Mouse (Mus musculus) liver, embryonic 16.5 days (tissue): Measurements from ENCODE around the gene Stk16. TPM values are rescaled to one million over a fixed set of nuclear protein-coding genes. Genes with fewer than 3 reads are reported as not detected.

Experiments
- ATAC-seq: fragments of 200-750 bp; cut with Nextera tagmentation; 2 replicates; pipeline ENCODE4 v1.8.0; 2017; ENCODE audit warnings: low read depth, mild to moderate bottlenecking, moderate number of reproducible peaks, moderate library complexity
- H3K27ac ChIP-seq: fragments of 300-500 bp; sonication (generic); 2 replicates; pipeline ENCODE4 v1.5.1; 2014; ENCODE audit warnings: mild to moderate bottlenecking, low read length
- H3K27me3 ChIP-seq: fragments of 300-500 bp; sonication (generic); 2 replicates; pipeline ENCODE4 v1.6.1; 2014; ENCODE audit warnings: low read depth, low read length, mixed read lengths; ENCODE audit not compliant: control insufficient read depth, insufficient read depth
- H3K36me3 ChIP-seq: fragments of 300-500 bp; sonication (generic); 2 replicates; pipeline ENCODE4 v1.6.1; 2014; ENCODE audit warnings: mild to moderate bottlenecking; ENCODE audit not compliant: control insufficient read depth, insufficient read depth
- H3K4me1 ChIP-seq: fragments of 300-500 bp; sonication (generic); 2 replicates; pipeline ENCODE4 v1.6.1; 2014; ENCODE audit warnings: low read depth, low read length, mixed read lengths; ENCODE audit not compliant: control insufficient read depth
- H3K4me2 ChIP-seq: fragments of 300-500 bp; sonication (generic); 2 replicates; pipeline ENCODE4 v1.6.1; 2014; ENCODE audit warnings: low read depth, low read length, mixed read lengths
- H3K4me3 ChIP-seq: fragments of 300-500 bp; sonication (generic); 2 replicates; pipeline ENCODE4 v1.5.1; 2014; ENCODE audit warnings: low read depth, mild to moderate bottlenecking, low read length
- H3K9ac ChIP-seq: fragments of 300-500 bp; sonication (generic); 2 replicates; pipeline ENCODE4 v1.6.1; 2014; ENCODE audit warnings: low read depth, low read length
- H3K9me3 ChIP-seq: fragments of 300-500 bp; sonication (generic); replicated peaks from 2 replicates; pipeline ENCODE4 v1.6.1; 2016; ENCODE audit warnings: low read length; ENCODE audit not compliant: control insufficient read depth
- WGBS: fragments of 180-500 bp; shearing (Covaris S2); extraction: QIAGEN DNeasy Blood & Tissue Kit; methylation state at CpG from one replicate; pipeline ENCODE4 v1.1.7; 2014; ENCODE audit not compliant: insufficient replicate concordance; 5-methylcytosine and 5-hydroxymethylcytosine counted together
- polyA plus RNA-seq: library from polyadenylated mRNA; unstranded; fragments of >200 nt; fragmentation: Nextera tagmentation; extraction: Ambion mirVana; gene quantifications from 2 replicates; pipeline ENCODE4 v1.2.1, GENCODE M21; 2015

Gene Stk16
- polyA plus RNA-seq, result 73.3 and 73.4 TPM in 2 replicates

- Histone ChIP-seq H3K4me2 (peak within 1 kb of the TSS; percentile 97), H3K4me1 (peaks cover 63% of the 10 kb centered on the region)
- 5% methylated on average over 42 of the region's 42 CpGs for WGBS
Measured at GRCm38 (mm10) chr1:75210136-75211087, at the start of gene Stk16, which contains the start of gene Glb1l. TSS of gene Stk16 (plus strand) at chr1:75210838. TSS of gene Glb1l (minus strand) at chr1:75210813.

GRCm38 (mm10) chr1:75168093-75168471, 42.6 kb upstream of the Stk16 start:
- Histone ChIP-seq H3K4me3 (peak overlapping the region; percentile 76), H3K9me3 (no peaks in the 10 kb centered on the region), H3K27me3 (no peaks in the 10 kb centered on the region), H3K4me2 (peak overlapping the region; percentile 75), H3K4me1 (peaks cover 30% of the 10 kb centered on the region), H3K27ac (peak overlapping the region; percentile 95), H3K36me3 (peaks cover 30% of the 10 kb centered on the region), H3K9ac (peak overlapping the region; percentile 88)
- peak; percentile 9; the same call in 1 of the 2 replicates for ATAC-seq
- 4% methylated on average over 7 of the region's 7 CpGs for WGBS

More at GRCm38 (mm10) chr1:75210136-75211087, at the start of gene Stk16, which contains the start of gene Glb1l:
- H3K9ac ChIP-seq, result peak within 1 kb of the TSS; percentile 94
- peak within 1 kb of the TSS; percentile 97 for H3K4me3 ChIP-seq
- H3K27ac ChIP-seq, result peak within 1 kb of the TSS; percentile 97
- no peaks in the 10 kb centered on the region for H3K27me3 ChIP-seq
- peaks cover 27% of the 10 kb centered on the region for H3K36me3 ChIP-seq
- H3K9me3 ChIP-seq, result no peaks in the 10 kb centered on the region
- ATAC-seq, result peak; percentile 92

GRCm38 (mm10) chr1:75168472-75169464, 41.9 kb upstream of the Stk16 start, which contains the start of gene Zfand2b:
TSS of gene Zfand2b (plus strand) at chr1:75168646.
- H3K27ac ChIP-seq, result peak within 1 kb of the TSS; percentile 95
- peak; percentile 97 for ATAC-seq
- peak within 1 kb of the TSS; percentile 76 for H3K4me3 ChIP-seq
- H3K4me1 ChIP-seq, result peaks cover 30% of the 10 kb centered on the region
- peak within 1 kb of the TSS; percentile 88 for H3K9ac ChIP-seq
- H3K4me2 ChIP-seq, result peak within 1 kb of the TSS; percentile 75
- no peaks in the 10 kb centered on the region for H3K27me3 ChIP-seq
- H3K9me3 ChIP-seq, result no peaks in the 10 kb centered on the region
- 2% methylated on average over 59 of the region's 59 CpGs for WGBS
- peaks cover 37% of the 10 kb centered on the region for H3K36me3 ChIP-seq

GRCm38 (mm10) chr1:75179334-75180104, 31.1 kb upstream of the Stk16 start:
- Histone ChIP-seq H3K9me3 (no peaks in the 10 kb centered on the region), H3K27ac (peak overlapping the region; percentile 98), H3K4me3 (peak overlapping the region; percentile 74), H3K27me3 (no peaks in the 10 kb centered on the region), H3K9ac (peak overlapping the region; percentile 85), H3K36me3 (peaks cover 66% of the 10 kb centered on the region), H3K4me2 (peak overlapping the region; percentile 89), H3K4me1 (peaks cover 23% of the 10 kb centered on the region)
- 3% methylated on average over 23 of the region's 23 CpGs for WGBS
- ATAC-seq, result peak; percentile 71

- H3K9ac ChIP-seq, result peak within 1 kb of the TSS; percentile 85
- H3K4me3 ChIP-seq, result peak within 1 kb of the TSS; percentile 74
- peak within 1 kb of the TSS; percentile 98 for H3K27ac ChIP-seq
- ATAC-seq, result peak; percentile 91
- no peaks in the 10 kb centered on the region for H3K9me3 ChIP-seq
- H3K4me1 ChIP-seq, result peaks cover 23% of the 10 kb centered on the region
- under 1% methylated on average over 31 of the region's 31 CpGs for WGBS
- peaks cover 68% of the 10 kb centered on the region for H3K36me3 ChIP-seq
- peak within 1 kb of the TSS; percentile 89 for H3K4me2 ChIP-seq
- no peaks in the 10 kb centered on the region for H3K27me3 ChIP-seq
Measured at GRCm38 (mm10) chr1:75180105-75180590, 30.5 kb upstream of the Stk16 start, which contains the start of gene Abcb6. TSS of gene Abcb6 (minus strand) at chr1:75180392.

GRCm38 (mm10) chr1:75180741-75181140, 29.9 kb upstream of the Stk16 start:
- Histone ChIP-seq H3K36me3 (peaks cover 68% of the 10 kb centered on the region), H3K4me2 (peak overlapping the region; percentile 89), H3K9ac (peak overlapping the region; percentile 48), H3K27ac (peak overlapping the region; percentile 98), H3K9me3 (no peaks in the 10 kb centered on the region), H3K4me1 (peaks cover 23% of the 10 kb centered on the region), H3K27me3 (no peaks in the 10 kb centered on the region), H3K4me3 (peak overlapping the region; percentile 74)
- 35% methylated on average over 7 of the region's 7 CpGs for WGBS
- ATAC-seq, result no peak

- Histone ChIP-seq H3K4me2 (no peak overlapping the region), H3K27me3 (no peaks in the 10 kb centered on the region), H3K36me3 (peaks cover 68% of the 10 kb centered on the region), H3K4me3 (no peak overlapping the region), H3K9ac (no peak overlapping the region), H3K27ac (no peak overlapping the region; the same call in 1 of the 2 replicates), H3K4me1 (peaks cover 23% of the 10 kb centered on the region), H3K9me3 (no peaks in the 10 kb centered on the region)
- no peak for ATAC-seq
- 83% methylated on average over 4 of the region's 4 CpGs for WGBS
Measured at GRCm38 (mm10) chr1:75181377-75181870, 29.2 kb upstream of the Stk16 start.
